Mouse (Mus musculus): ENCODE data around the gene Rasgrp4.
"Not testable (repeated sequence)": the region's sequence is repeated elsewhere in the genome, so short reads cannot be mapped to it uniquely, and the experiment has no call there.

The Rasgrp4 gene

DNA sequence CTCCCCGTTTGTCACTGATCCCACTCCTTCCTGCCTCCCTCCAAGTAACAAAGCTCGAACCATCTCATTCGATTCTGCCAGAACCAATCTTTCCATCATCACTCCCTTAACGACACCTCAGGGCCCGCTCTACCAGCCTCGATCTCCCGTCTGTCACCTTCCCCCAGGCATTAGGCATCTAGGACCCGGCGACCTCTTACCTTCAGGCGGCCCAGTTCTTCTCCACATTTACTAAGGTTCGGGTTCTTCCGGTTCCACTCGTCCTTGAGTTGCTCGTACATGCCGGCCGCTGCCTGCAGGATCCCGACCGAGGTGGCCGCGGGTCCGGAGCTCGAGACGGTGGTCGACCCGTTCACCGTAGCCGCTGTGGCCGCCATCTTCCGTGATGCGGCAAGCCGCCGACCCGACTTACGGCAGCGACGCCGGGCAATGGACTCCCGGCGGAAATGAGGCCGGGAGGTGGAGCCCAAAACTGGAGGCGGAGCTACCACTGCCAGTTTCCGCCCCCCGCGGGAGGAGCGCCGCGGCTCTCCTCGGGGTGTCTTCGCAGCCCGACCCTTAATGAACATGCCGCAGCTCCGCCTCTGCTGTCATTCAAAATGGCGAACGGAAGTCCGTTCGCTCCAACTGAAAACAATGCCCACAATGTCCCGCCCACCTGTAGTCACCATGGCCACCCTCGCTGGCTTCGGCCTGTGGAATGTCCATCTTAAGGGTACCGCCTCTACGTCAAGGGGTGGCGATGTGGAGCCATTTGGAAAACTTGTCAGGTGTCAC, 45.6 kb downstream of the Rasgrp4 start, which contains the start of gene Psmd8:
Psmd8 (minus strand) TSS at position 625 of the 777 bp plus-strand sequence.
- peak; percentile 96 for DNase-seq (ENCODE audit: low spot score)

DNA sequence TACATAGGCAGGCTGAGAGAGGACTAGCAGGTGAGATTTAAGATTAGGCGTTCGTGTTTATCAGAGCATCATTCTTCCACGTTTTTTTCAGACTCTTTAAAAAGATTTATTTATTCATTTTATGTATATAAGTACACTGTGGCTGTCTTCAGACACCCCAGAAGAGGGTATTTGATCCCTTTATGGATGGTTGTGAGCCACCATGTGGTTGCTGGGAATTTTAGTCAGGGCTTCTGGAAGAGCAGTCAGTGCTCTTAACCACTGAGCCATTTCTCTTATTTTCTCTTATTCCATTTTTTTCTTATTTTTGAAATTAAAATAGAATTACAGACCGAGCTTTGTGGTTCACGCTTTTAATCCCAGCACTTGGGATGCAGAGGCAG, 46.2 kb downstream of the Rasgrp4 start:
- DNase-seq (ENCODE audit: low spot score) = no peak

DNA sequence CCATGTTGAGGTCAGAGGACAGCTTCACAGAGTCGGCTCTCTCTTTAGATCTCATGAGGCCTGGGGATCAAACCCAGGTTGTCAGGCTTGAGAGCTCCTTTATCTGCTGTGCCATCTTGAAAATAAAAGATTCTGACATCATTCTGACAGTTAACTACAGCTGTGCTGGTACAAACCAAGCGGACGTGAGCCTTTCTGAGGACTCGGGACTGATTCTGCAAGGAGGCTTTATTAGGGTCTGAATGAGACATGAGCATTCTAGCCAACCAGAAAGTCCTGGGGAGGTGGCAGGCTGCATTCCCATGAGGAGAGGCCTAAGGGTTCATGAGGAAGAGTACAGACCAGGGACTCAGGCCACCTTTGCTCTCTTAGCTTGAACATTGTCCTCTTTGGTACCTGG, 46.7 kb downstream of the Rasgrp4 start:
- DNase-seq (ENCODE audit: low spot score) = not testable (repeated sequence)

DNA sequence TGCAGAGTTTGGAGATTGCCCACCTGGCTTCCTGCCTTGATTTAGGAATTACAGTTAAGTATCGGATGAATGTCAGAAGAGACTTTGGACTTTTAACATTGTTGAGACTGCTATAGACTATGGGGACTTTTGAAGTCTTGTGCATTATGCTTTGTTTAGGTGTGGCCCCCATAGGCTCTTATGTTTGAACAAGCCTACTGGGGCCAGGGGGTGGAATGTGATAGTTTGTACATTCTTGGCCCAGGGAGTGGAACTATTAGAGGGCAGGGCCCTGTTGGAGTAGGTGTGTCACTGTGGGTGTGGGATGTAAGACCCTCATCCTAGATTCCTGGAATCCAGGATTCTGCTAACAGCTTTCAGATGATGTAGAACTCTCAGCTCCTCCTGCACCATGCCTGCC, 59.6 kb downstream of the Rasgrp4 start:
- DNase-seq (ENCODE audit: low spot score) = not testable (repeated sequence)

DNA sequence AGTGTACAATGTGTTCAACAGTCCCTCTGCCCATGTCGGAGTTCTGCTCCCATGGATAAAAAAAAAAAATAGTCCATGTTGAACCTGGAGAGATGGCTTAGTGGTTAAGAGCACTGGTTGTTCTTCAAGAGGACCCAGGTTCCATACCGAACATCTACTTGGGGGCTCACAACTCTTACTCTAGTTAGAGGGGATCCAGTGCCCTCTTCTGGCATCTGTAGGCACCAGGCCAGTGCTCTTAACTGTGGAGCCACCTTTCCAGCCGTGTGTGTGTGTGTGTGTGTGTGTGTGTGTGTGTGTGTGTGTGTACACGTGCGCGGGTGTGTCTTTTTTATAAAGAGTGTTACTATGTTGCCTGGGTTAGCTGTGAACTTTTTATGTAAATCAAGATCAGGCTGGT, 67.9 kb downstream of the Rasgrp4 start:
- no peak for DNase-seq (ENCODE audit: low spot score)

Data from layer of hippocampus, adult 11-12 months (tissue).